Mouse (Mus musculus) kidney, adult 8-10 months (tissue): ENCODE measurements around the gene Atp11b.

Source experiments
- DNase-seq, 2 experiments: peaks; one replicate each; pipeline ENCODE4 v3.0.0; 2022

Atp11b gene

GRCm38 (mm10) chr3:35802040-35802439, 48.1 kb downstream of the Atp11b start:
- no peak for DNase-seq

- no peak for DNase-seq
Observed at GRCm38 (mm10) chr3:35819887-35820286, 66.0 kb downstream of the Atp11b start.

GRCm38 (mm10) chr3:35822036-35822435, 68.1 kb downstream of the Atp11b start:
- DNase-seq = no peak

DNA sequence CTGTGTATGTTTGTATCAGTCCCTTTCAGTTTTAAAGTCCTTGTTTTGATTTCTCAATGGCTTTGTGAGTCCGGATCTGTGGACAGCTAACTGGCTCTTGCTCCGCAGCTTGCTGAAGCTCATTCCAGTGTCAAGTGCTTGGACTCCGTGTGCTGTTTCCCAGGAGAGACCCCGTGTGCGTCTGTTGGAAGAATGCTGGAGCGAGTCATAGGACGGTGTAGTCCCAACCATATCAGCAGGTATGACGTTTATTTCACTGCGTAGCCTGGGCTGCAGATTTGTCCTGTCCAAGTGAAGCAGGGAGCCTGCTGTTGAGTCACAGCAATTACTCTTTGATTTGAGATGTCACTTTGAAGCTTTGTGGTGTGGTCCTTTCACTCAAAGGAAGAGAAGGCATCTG, 95.4 kb downstream of the Atp11b start:
- no peak for DNase-seq

- DNase-seq = no peak
Observed at GRCm38 (mm10) chr3:35883267-35883666, 129.4 kb downstream of the Atp11b start.

DNA sequence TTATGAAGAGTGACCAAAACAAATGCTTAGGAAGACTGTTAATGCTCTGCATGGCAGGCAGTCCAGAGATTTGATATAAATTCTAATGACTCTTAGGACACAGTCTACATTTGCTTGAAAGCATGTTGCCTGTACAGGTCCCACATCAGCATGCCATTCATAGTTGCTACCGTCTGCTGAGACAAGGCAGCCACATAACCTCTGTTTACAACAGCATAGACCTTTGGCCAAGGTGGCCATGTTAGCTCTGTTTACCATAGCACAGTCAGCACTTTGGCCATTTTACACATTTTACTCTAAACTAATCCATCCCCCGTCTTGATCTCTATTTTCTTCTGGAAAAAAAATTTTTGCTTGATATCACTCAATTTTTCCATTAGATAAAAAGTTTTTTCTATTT, 135.6 kb downstream of the Atp11b start:
- no peak for DNase-seq

GRCm38 (mm10) chr3:35891123-35891522, 137.2 kb downstream of the Atp11b start:
- peak in 1 of 2 experiments; percentile 12 for DNase-seq

DNA sequence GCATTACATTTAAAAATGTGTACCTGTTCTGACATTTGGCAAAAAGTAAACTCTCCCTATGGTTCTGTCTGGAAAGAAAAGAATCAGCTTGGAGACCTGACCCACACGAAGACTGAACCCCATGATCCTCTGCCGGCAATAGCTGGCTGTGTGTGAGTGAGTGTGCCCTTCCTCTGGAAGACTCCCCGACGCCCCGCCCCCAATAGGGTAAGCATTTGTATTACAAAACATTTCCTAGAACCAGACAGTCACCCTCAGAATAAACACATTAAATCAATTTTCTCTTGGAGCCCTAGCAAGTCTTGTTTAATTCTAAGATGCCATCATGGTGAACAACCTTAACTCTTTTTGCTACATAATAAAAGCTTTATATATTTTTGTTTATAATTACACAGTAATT, 139.2 kb downstream of the Atp11b start:
- no peak for DNase-seq

- DNase-seq = no peak
Observed at GRCm38 (mm10) chr3:35897900-35898299, 144.0 kb downstream of the Atp11b start.

GRCm38 (mm10) chr3:35899109-35899508, 145.2 kb downstream of the Atp11b start:
- DNase-seq = no peak

- DNase-seq = no peak
Observed at GRCm38 (mm10) chr3:35900555-35901204, 146.8 kb downstream of the Atp11b start.
